Mouse (Mus musculus): ENCODE results near the gene Zfp628.

DNA sequence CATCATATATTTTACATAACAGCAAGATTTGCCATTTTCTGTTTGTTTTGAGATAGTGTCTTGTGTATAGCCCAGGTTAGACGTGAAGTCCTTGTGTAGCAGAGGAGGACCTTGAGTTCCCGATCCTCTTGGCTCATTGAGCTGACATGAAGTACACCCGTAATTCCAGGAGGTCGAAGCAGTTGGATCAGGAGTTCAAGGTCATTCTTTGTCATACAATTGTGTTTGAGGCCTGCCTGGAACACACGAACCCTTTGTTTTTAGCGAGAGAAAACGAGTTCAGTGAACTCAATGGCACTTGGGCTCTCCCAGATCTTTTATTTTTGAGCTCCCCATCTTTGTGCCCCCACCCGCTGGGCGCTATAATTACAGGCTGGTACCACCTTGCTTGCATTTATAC is 12.6 kb upstream of the Zfp628 start:
- TF ChIP-seq POLR2A (IDR thresholded peaks at IDR 0.05; ENCODE audit: control insufficient read depth, extremely low read depth, insufficient read depth, low read length, poor library complexity) (no peak), CTCF (IDR thresholded peaks at IDR 0.05; ENCODE audit: borderline replicate concordance, control insufficient read depth, extremely low read depth, insufficient read depth, low read length, poor library complexity) (no peak)
